Mouse (Mus musculus) cortical plate, adult 2 months (tissue): Measurements from ENCODE around the gene Tchhl1.

Source experiments
- CTCF ChIP-seq: fragments of 200-500 bp; IDR thresholded peaks from 2 replicates; pipeline ENCODE4 v1.5.1; 2011; ENCODE audit warnings: mild to moderate bottlenecking, control low read depth, low read length; ENCODE audit not compliant: insufficient read depth; ENCODE audit errors: extremely low read depth
- POLR2A ChIP-seq: fragments of 200-500 bp; IDR thresholded peaks from 2 replicates; pipeline ENCODE4 v1.6.1; 2011; ENCODE audit warnings: mild to moderate bottlenecking, low read length, control low read depth; ENCODE audit not compliant: insufficient read depth; ENCODE audit errors: extremely low read depth

DNA sequence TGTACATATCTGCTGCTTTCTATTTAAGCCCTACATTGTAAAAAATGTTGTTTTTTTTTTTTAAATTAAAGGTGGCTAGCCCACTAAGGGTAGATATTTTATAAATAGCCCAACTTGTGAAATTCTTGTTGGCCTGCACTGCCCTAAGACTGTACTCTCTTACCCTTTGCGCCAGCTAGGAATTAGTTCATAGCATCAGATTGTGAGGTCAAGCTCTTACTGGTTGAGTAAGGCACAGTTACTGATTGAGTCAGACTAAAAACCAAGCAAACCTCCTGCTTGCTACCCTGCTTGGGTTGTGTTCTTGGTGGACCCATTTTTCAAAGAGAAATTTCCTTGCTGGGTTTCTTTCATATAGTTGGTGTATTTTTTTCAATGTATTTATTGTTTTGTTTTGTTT is 43.2 kb downstream of the Tchhl1 start:
- TF ChIP-seq CTCF (no peak), POLR2A (no peak)
